ENCODE assay signal across 1 mouse cellular context in genomic region chr7:80143331-80144273, GRCm38 (mm10).
TF ChIP-seq lines count a peak whose summit lies in the region.

No protein-coding gene starts in this region.

TF ChIP-seq in MEL, 35 proteins besides CTCF, POLR2A, EP300 and RAD21 (continued from another document):
- TF ChIP-seq TCF12 (IDR thresholded peaks at IDR 0.05; ENCODE audit: low read depth, low read length), result peak; percentile 94
- no peak for TF ChIP-seq CHD1 (IDR thresholded peaks at IDR 0.05; ENCODE audit: low read depth, low read length)
- no peak for TF ChIP-seq CHD2 (IDR thresholded peaks at IDR 0.05; ENCODE audit: low read length)
- TF ChIP-seq MAX (IDR thresholded peaks at IDR 0.05; ENCODE audit: low read length), result no peak; the same call in 1 of the 2 replicates
- peak; percentile 39; the same call in 1 of the 2 replicates for TF ChIP-seq BHLHE40 (IDR thresholded peaks at IDR 0.05; ENCODE audit: borderline replicate concordance, low read depth, low read length)
- no peak for TF ChIP-seq UBTF (IDR thresholded peaks at IDR 0.05; ENCODE audit: borderline replicate concordance, insufficient read depth, low read depth, low read length)
- no peak for TF ChIP-seq MEF2A (IDR thresholded peaks at IDR 0.05; ENCODE audit: extremely low read depth, insufficient replicate concordance, low read depth, low read length, poor library complexity, severe bottlenecking)
- no peak; the same call in 1 of the 2 replicates for TF ChIP-seq TBP (IDR thresholded peaks at IDR 0.05; ENCODE audit: low read depth, low read length)
- peak; percentile 97 for TF ChIP-seq ETS1 (IDR thresholded peaks at IDR 0.05; ENCODE audit: low read depth, low read length)
- TF ChIP-seq GABPA (IDR thresholded peaks at IDR 0.05; ENCODE audit: low read depth, low read length), result no peak
- TF ChIP-seq ZMIZ1 (IDR thresholded peaks at IDR 0.05; ENCODE audit: low read depth, low read length), result no peak
- TF ChIP-seq TAL1 (IDR thresholded peaks at IDR 0.05; ENCODE audit: low read length), result peak; percentile 92
- 0 out of 2 replicates have a peak, but pooled peaks have one; percentile 45 for TF ChIP-seq HCFC1 (IDR thresholded peaks at IDR 0.05; ENCODE audit: low read depth, low read length)
- TF ChIP-seq ZNF384 (IDR thresholded peaks at IDR 0.05; ENCODE audit: low read depth, low read length), result no peak
- no peak for TF ChIP-seq KAT2A (conservative IDR thresholded peaks at IDR 0.05; ENCODE audit: low read depth, low read length)
- TF ChIP-seq JUND (IDR thresholded peaks at IDR 0.05; ENCODE audit: low read depth, low read length), result no peak
- TF ChIP-seq POLR2AphosphoS2 (IDR thresholded peaks at IDR 0.05; ENCODE audit: low read length), result no peak
- no peak for TF ChIP-seq ZC3H11A (IDR thresholded peaks at IDR 0.05; ENCODE audit: low read depth, low read length)
- no peak for TF ChIP-seq E2F4 (IDR thresholded peaks at IDR 0.05; ENCODE audit: borderline replicate concordance, low read depth, low read length)
- TF ChIP-seq ZKSCAN1 (IDR thresholded peaks at IDR 0.05; ENCODE audit: low read depth, low read length), result no peak
- TF ChIP-seq RCOR1 (IDR thresholded peaks at IDR 0.05; ENCODE audit: low read depth, low read length), result peak; percentile 70
- no peak; the same call in 1 of the 2 replicates for TF ChIP-seq MYB (IDR thresholded peaks at IDR 0.05; ENCODE audit: low read depth, low read length)
- TF ChIP-seq MAZ (IDR thresholded peaks at IDR 0.05; ENCODE audit: low read depth, low read length), result 0 out of 2 replicates have a peak, but pooled peaks have one; percentile 20
- TF ChIP-seq POLR2AphosphoS5 (IDR thresholded peaks at IDR 0.05; ENCODE audit: borderline replicate concordance, low read depth, low read length), result no peak
- TF ChIP-seq SIN3A (IDR thresholded peaks at IDR 0.05; ENCODE audit: low read length), result peak; percentile 88
- no peak for TF ChIP-seq ELF1 (IDR thresholded peaks at IDR 0.05; ENCODE audit: low read depth, low read length)
- TF ChIP-seq USF2 (IDR thresholded peaks at IDR 0.05; ENCODE audit: borderline replicate concordance in 1 of 2, insufficient read depth in 1 of 2, low read depth in 1 of 2, low read length in 2 of 2), result no peak
